Mouse (Mus musculus) olfactory bulb, adult 2 months (tissue): ENCODE measurements at regions not wholly inside any gene's neighbourhood (a gene's known extent, or its start where the extent isn't known, plus 50 kb on each side); places are given as distances from the start of the nearest gene placed in this dataset.

Experiments used
- CTCF ChIP-seq: fragments of 200-500 bp; IDR thresholded peaks from 2 replicates; pipeline ENCODE4 v1.5.1; 2012; ENCODE audit warnings: low read depth, mild to moderate bottlenecking, low read length, moderate library complexity; ENCODE audit not compliant: insufficient read depth
- POLR2A ChIP-seq: fragments of 200-500 bp; IDR thresholded peaks from 2 replicates; pipeline ENCODE4 v1.6.1; 2012; ENCODE audit warnings: mild to moderate bottlenecking, low read depth, low read length, moderate library complexity; ENCODE audit not compliant: insufficient read depth

- TF ChIP-seq CTCF: no peak
- no peak for TF ChIP-seq POLR2A
These were observed 106.5 kb upstream of the Tsc22d1 start for GRCm38 (mm10) chr14:76308188-76308812.
